Mouse (Mus musculus) heart, embryonic 10.5 days (tissue): ENCODE measurements at regions not wholly inside any gene's neighbourhood (a gene's known extent, or its start where the extent isn't known, plus 50 kb on each side); places are given as distances from the start of the nearest gene placed in this dataset.

Experiments used
- DNase-seq: peaks from one replicate; pipeline ENCODE4 v3.0.0-alpha.2; 2017; ENCODE audit warnings: low spot score
- H3K27ac ChIP-seq: fragments of 300-500 bp; sonication (generic); 2 replicates; pipeline ENCODE4 v1.5.1; 2016; ENCODE audit warnings: mild to moderate bottlenecking
- H3K27me3 ChIP-seq: fragments of 300-500 bp; sonication (generic); 2 replicates; pipeline ENCODE4 v1.6.1; 2016; ENCODE audit warnings: mild to moderate bottlenecking; ENCODE audit not compliant: poor library complexity, insufficient read depth, severe bottlenecking
- H3K36me3 ChIP-seq: fragments of 300-500 bp; sonication (generic); 2 replicates; pipeline ENCODE4 v1.6.1; 2016; ENCODE audit warnings: mild to moderate bottlenecking, moderate library complexity
- H3K4me1 ChIP-seq: fragments of 300-500 bp; sonication (generic); 2 replicates; pipeline ENCODE4 v1.6.1; 2016; ENCODE audit warnings: mild to moderate bottlenecking
- H3K4me3 ChIP-seq: fragments of 300-500 bp; sonication (generic); 2 replicates; pipeline ENCODE4 v1.5.1; 2016; ENCODE audit warnings: mild to moderate bottlenecking, moderate library complexity
- H3K9me3 ChIP-seq: fragments of 300-500 bp; sonication (generic); 2 replicates; pipeline ENCODE4 v1.6.1; 2016; ENCODE audit warnings: mild to moderate bottlenecking, moderate library complexity
- WGBS: fragments of 180-500 bp; shearing (Covaris S2); methylation state at CpG from one replicate; pipeline ENCODE4 v1.1.7; 2016; 5-methylcytosine and 5-hydroxymethylcytosine counted together

DNA sequence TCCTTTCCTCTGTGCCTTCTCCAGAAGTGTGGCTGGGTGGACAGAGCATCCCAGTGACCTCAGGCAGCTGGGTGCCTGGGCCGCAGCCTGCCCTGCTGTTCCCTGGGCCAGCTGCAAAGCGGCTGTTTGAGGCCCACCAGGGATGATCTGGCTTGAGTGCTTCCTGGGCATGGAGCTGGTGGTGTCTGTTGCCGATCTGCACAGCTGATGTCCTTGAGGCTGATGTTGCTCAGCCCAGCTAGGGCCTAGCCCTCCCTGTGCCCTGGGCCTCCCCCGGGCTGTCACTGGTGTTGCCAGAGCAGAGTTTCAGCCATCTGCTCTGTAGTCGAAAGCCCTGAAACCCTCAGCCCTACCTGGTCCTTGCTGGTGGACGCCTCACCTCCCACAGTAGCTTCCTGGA lies 878.5 kb downstream of the Zfp704 start:
- H3K4me3 ChIP-seq = no peak overlapping the region
- H3K27ac ChIP-seq = peak overlapping the region; percentile 36; the same call in 1 of the 2 replicates
- DNase-seq = no peak
- H3K27me3 ChIP-seq = no peaks in the 10 kb centered on the region
- 59% methylated on average over 6 of the region's 6 CpGs for WGBS
- peaks cover 10% of the 10 kb centered on the region for H3K4me1 ChIP-seq
- no peaks in the 10 kb centered on the region for H3K36me3 ChIP-seq
- no peaks in the 10 kb centered on the region for H3K9me3 ChIP-seq

DNA sequence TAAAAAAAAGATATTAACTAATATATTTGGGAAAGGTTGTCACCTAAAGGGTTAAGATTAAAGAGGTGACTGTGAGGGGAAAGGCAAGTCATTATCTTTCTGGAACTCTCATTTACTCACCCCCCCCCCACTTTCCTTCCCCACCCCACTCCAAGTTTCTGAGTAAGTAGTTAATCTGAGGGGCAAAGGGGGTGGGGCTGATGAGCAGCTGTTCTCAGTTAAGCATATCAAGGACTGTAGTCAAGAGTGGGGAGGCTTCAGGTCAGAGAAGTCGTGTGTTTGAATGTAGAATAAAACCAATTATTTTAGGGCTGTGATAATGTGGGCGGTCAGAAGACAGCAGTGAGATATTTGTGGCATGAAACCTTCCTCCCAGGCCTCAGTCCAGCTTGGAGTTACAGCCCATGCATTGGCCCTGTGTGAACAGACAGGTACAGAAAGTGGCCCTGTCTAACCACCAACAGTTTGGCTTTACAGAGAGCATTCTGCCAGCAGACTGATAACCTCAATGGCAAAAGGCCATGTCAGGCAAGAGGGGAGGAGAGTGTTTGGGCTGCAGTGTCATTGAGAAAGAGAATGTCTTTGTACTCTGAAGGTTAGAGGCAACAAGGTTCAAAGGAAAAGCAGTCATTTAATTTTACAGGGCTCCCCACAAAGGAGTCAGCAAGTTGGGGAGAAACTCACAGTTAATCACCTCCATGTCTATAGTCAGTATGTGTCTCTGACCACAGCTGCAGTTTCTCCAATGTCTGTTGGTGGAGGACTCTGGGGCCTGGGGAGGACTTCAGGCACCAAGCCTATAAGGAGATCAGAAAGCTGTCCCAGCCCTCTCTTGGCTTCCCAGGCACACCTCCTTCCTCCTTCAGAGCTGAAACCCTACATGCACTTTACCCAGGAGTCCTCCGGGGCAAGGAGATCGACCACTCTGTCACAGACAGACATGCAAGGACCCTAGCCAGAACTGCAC lies 888.0 kb downstream of the Zfp704 start:
- DNase-seq = peak; percentile 74
- no peaks in the 10 kb centered on the region for H3K36me3 ChIP-seq
- H3K9me3 ChIP-seq = no peaks in the 10 kb centered on the region
- peaks cover 47% of the 10 kb centered on the region for H3K4me1 ChIP-seq
- WGBS = 41% methylated on average over 4 of the region's 4 CpGs
- H3K4me3 ChIP-seq = no peak overlapping the region
- peak overlapping the region; percentile 62; the same call in 1 of the 2 replicates for H3K27ac ChIP-seq
- H3K27me3 ChIP-seq = no peaks in the 10 kb centered on the region

DNA sequence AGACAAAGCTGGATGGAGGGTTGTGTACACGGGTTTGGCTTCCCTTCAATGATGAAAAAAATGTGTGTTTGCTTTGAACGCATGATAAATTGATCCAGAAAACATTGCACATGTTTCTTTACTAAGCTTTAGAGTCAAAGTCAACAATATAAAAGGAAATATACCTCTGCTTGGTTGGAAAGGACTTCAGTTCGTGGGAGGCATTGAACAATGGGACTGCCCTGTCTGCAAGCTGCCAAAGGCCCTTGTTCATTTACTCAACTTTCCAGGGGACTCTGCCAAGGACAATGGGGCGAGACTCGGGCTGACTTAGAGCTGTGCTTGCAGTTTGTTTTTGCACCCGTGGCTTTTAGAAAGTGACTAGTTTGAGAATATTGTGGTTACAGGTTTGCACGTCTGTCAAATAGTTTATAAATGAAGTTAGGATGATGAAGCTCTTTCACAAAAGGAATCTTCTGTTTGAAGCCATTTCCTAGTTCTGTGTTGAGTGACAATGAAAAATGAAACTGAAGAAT lies 889.2 kb downstream of the Zfp704 start:
- WGBS = 77% methylated on average over 7 of the region's 7 CpGs
- H3K36me3 ChIP-seq = no peaks in the 10 kb centered on the region
- no peaks in the 10 kb centered on the region for H3K9me3 ChIP-seq
- peaks cover 59% of the 10 kb centered on the region for H3K4me1 ChIP-seq
- no peaks in the 10 kb centered on the region for H3K27me3 ChIP-seq
- no peak for DNase-seq
- no peak overlapping the region for H3K27ac ChIP-seq
- no peak overlapping the region for H3K4me3 ChIP-seq

DNA sequence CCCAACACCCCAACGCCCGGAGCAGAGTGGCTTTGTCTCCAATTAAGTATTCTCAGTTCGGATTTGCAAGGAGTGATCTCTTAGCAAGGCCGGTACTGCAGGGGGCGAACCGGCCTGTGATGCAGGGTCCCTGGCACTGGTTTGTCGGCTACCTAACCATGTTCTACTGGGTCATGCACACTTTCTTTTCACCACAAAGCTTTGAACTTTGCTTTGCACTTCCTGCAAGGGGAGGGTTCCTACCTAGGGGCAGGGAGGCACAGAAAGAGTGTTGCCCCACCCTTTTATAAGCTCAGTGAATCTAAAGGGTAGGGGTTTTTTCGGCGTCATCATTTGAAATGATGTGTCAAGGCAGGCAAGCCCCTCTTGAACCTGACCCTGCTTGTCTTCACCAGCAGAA lies 891.7 kb downstream of the Zfp704 start:
- WGBS = 11% methylated on average over 9 of the region's 9 CpGs
- H3K27ac ChIP-seq = peak overlapping the region; percentile 89
- no peaks in the 10 kb centered on the region for H3K9me3 ChIP-seq
- peaks cover 49% of the 10 kb centered on the region for H3K4me1 ChIP-seq
- no peaks in the 10 kb centered on the region for H3K27me3 ChIP-seq
- H3K4me3 ChIP-seq = peak overlapping the region; percentile 54
- no peak for DNase-seq
- H3K36me3 ChIP-seq = no peaks in the 10 kb centered on the region

DNA sequence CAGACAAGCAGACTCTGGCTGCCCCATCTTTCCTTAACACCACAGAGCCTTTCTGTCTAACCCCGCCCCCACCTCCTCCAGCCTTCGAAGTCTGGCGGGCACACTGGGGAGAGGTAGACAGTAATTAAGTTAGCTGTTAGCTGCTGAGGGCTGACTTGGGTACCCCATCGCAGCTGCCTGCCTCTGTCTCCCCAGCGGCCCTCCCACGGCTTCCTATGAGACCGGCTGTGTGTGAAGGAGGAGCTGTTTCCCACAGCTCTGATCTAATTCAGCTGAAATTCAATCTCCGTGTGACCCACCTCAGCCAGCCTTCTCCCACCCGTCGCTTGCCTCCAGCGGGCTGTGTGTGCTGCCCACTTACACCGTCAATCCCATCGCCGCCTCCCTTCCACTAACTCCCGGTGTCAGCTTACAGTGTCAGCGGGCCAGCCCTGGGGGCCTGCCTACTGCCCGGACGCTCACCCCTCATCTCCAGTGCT lies 892.5 kb downstream of the Zfp704 start:
- Histone ChIP-seq H3K9me3 (no peaks in the 10 kb centered on the region), H3K27me3 (no peaks in the 10 kb centered on the region), H3K4me3 (peak overlapping the region; percentile 54), H3K4me1 (peaks cover 52% of the 10 kb centered on the region), H3K36me3 (no peaks in the 10 kb centered on the region), H3K27ac (peak overlapping the region; percentile 89)
- WGBS = under 1% methylated on average over 18 of the region's 18 CpGs
- DNase-seq = peak; percentile 94
